Mouse (Mus musculus) layer of hippocampus, adult 8-10 months (tissue): ENCODE data around the gene Traf6. TPM values are rescaled to one million over a fixed set of nuclear protein-coding genes. Genes with fewer than 3 reads are reported as not detected.

Experiments
- total RNA-seq, 4 experiments: library from RNA; stranded (reverse); gene quantifications; 2 replicates each; pipeline ENCODE4 v1.2.4; 2022

Gene Traf6
- total RNA-seq, 4 experiments from 2014 or later = 15.4 to 17.1 (median 16.4) TPM

Other genes with a start within 250 kb of the Traf6 start
- gene Rag2, start 53.7 kb upstream of the Traf6 start, total RNA-seq = not detected
- under 1 TPM; 0.18 to 0.29 (median 0.25) TPM for gene Rag1, start 28.9 kb upstream of the Traf6 start, total RNA-seq
- gene B230118H07Rik, start 28.9 kb upstream of the Traf6 start, total RNA-seq = 10 to 100 TPM; 31.8 to 39.8 (median 35.8) TPM
- 10 to 100 TPM; 11.0 to 14.6 (median 13.2) TPM for gene Prr5l, start 204.6 kb downstream of the Traf6 start, total RNA-seq
- gene Commd9, start 207.8 kb downstream of the Traf6 start, total RNA-seq = 10 to 100 TPM; 34.3 to 44.6 (median 36.6) TPM